16 mouse cellular contexts compared by ENCODE assay signal in genomic region chr2:135980428-135980827, GRCm38 (mm10).
"Had no signal": no experiment of that assay in that cellular context is flagged by ENCODE, and none has a peak within 500 bp of the region (broad histone marks: within the 10 kb centered on the region; RNA-seq: fewer than 3 reads in every experiment).

No protein-coding gene starts in this region.

- H3K9ac ChIP-seq: neural tube, embryonic 13.5 days; neural tube, embryonic 15.5 days; stomach, embryonic 15.5 days had no signal

- DNase-seq: retina, postnatal 1 day; right cerebral cortex, adult 18-20 months; right cerebral cortex, postnatal 14 days; right cerebral cortex, postnatal 25 days; right cerebral cortex, postnatal 4 days; spleen, adult 18-20 months; thymus, adult 18-20 months; thymus, adult 2 months; thymus, postnatal 14 days; thymus, postnatal 25 days; thymus, postnatal 36 days; thymus, postnatal 4 days had no signal

- H3K27ac ChIP-seq: neural tube, embryonic 13.5 days; neural tube, embryonic 15.5 days; stomach, embryonic 15.5 days; stomach, postnatal 0 days had no signal

- H3K4me3 ChIP-seq: neural tube, embryonic 13.5 days; neural tube, embryonic 15.5 days; stomach, embryonic 15.5 days had no signal

- H3K4me2 ChIP-seq: neural tube, embryonic 13.5 days; neural tube, embryonic 15.5 days; stomach, embryonic 15.5 days had no signal

- H3K36me3 ChIP-seq: stomach, embryonic 15.5 days had no signal

- H3K27me3 ChIP-seq: neural tube, embryonic 13.5 days; neural tube, embryonic 15.5 days; stomach, embryonic 15.5 days had no signal

- H3K9me3 ChIP-seq: neural tube, embryonic 13.5 days; neural tube, embryonic 15.5 days; stomach, embryonic 15.5 days had no signal

- H3K4me1 ChIP-seq: neural tube, embryonic 13.5 days; neural tube, embryonic 15.5 days; stomach, embryonic 15.5 days had no signal
